Mouse (Mus musculus): Measurements from ENCODE around the gene Tnp2. TPM values are rescaled to one million over a fixed set of nuclear protein-coding genes. Genes with fewer than 3 reads are reported as not detected.

The Tnp2 gene
- total RNA-seq, 1 experiment: not detected

GRCm38 (mm10) chr16:10761182-10761581 lies 27.3 kb downstream of the Tnp2 start:
- in situ Hi-C loops (cut with MboI; ENCODE audit: low sequenced_read_pairs in 2 of 2, unreplicated experiment in 2 of 2): no loop called here
- Histone ChIP-seq H3K9ac (ENCODE audit: insufficient read depth, low read depth, low read length, poor library complexity, severe bottlenecking) (no peak overlapping the region), H3K36me3 (ENCODE audit: control insufficient read depth, insufficient read depth, low read length, poor library complexity, severe bottlenecking) (no peaks in the 10 kb centered on the region), H3K9me3 (ENCODE audit: control insufficient read depth, insufficient read depth, low read depth, low read length) (no peaks in the 10 kb centered on the region), H3K4me3 (ENCODE audit: insufficient read depth in 1 of 2, low read depth in 1 of 2, low read length in 2 of 2, poor library complexity in 1 of 2, severe bottlenecking in 1 of 2) (no peak overlapping the region), H3K27ac (ENCODE audit: insufficient read depth, low read depth, low read length, poor library complexity, severe bottlenecking) (no peak overlapping the region), H3K4me1 (ENCODE audit: control insufficient read depth in 2 of 2, insufficient read depth in 2 of 2, low read length in 2 of 2, poor library complexity in 1 of 2) (peaks cover 0 to 2% of the 10 kb centered on the region in 2 experiments; a peak in 2 of 4 replicates)
- DNase-seq (ENCODE audit: low read depth, low spot score): no peak
- no peak for TF ChIP-seq HCFC1 (IDR thresholded peaks at IDR 0.05; ENCODE audit: borderline replicate concordance, insufficient read depth, low read length)
- no peak for TF ChIP-seq ZNF384 (IDR thresholded peaks at IDR 0.05; ENCODE audit: low read depth, low read length)
- no peak for TF ChIP-seq MAFK (IDR thresholded peaks at IDR 0.05; ENCODE audit: insufficient read depth, low read depth, low read length)
- TF ChIP-seq ZC3H11A (IDR thresholded peaks at IDR 0.05; ENCODE audit: borderline replicate concordance, low read depth, low read length): no peak
- TF ChIP-seq CHD2 (IDR thresholded peaks at IDR 0.05; ENCODE audit: low read depth, low read length): no peak

GRCm38 (mm10) chr16:10756168-10756567 lies 32.3 kb downstream of the Tnp2 start:
- no peak overlapping the region for H3K9ac ChIP-seq (ENCODE audit: insufficient read depth, low read depth, low read length, poor library complexity, severe bottlenecking)
- no peaks in the 10 kb centered on the region; a peak in 1 of 4 replicates for H3K4me1 ChIP-seq (ENCODE audit: control insufficient read depth in 2 of 2, insufficient read depth in 2 of 2, low read length in 2 of 2, poor library complexity in 1 of 2)
- no peaks in the 10 kb centered on the region for H3K36me3 ChIP-seq (ENCODE audit: control insufficient read depth, insufficient read depth, low read length, poor library complexity, severe bottlenecking)
- no peak overlapping the region for H3K27ac ChIP-seq (ENCODE audit: insufficient read depth, low read depth, low read length, poor library complexity, severe bottlenecking)
- no peaks in the 10 kb centered on the region for H3K9me3 ChIP-seq (ENCODE audit: control insufficient read depth, insufficient read depth, low read depth, low read length)
- in situ Hi-C loops (cut with MboI; ENCODE audit: low sequenced_read_pairs in 2 of 2, unreplicated experiment in 2 of 2): no loop called here
- DNase-seq (ENCODE audit: low read depth, low spot score): no peak
- H3K4me3 ChIP-seq (ENCODE audit: insufficient read depth in 1 of 2, low read depth in 1 of 2, low read length in 2 of 2, poor library complexity in 1 of 2, severe bottlenecking in 1 of 2): no peak overlapping the region
- no peak for TF ChIP-seq ZC3H11A (IDR thresholded peaks at IDR 0.05; ENCODE audit: borderline replicate concordance, low read depth, low read length)
- no peak for TF ChIP-seq CHD2 (IDR thresholded peaks at IDR 0.05; ENCODE audit: low read depth, low read length)

- no peak for DNase-seq (ENCODE audit: low read depth, low spot score)
- no peaks in the 10 kb centered on the region; a peak in 1 of 4 replicates for H3K4me1 ChIP-seq (ENCODE audit: control insufficient read depth in 2 of 2, insufficient read depth in 2 of 2, low read length in 2 of 2, poor library complexity in 1 of 2)
- no peak overlapping the region for H3K9ac ChIP-seq (ENCODE audit: insufficient read depth, low read depth, low read length, poor library complexity, severe bottlenecking)
- no peak overlapping the region for H3K4me3 ChIP-seq (ENCODE audit: insufficient read depth in 1 of 2, low read depth in 1 of 2, low read length in 2 of 2, poor library complexity in 1 of 2, severe bottlenecking in 1 of 2)
- in situ Hi-C loops (cut with MboI; ENCODE audit: low sequenced_read_pairs in 2 of 2, unreplicated experiment in 2 of 2): no loop called here
- no peaks in the 10 kb centered on the region for H3K36me3 ChIP-seq (ENCODE audit: control insufficient read depth, insufficient read depth, low read length, poor library complexity, severe bottlenecking)
- H3K27ac ChIP-seq (ENCODE audit: insufficient read depth, low read depth, low read length, poor library complexity, severe bottlenecking): no peak overlapping the region
- no peaks in the 10 kb centered on the region for H3K9me3 ChIP-seq (ENCODE audit: control insufficient read depth, insufficient read depth, low read depth, low read length)
- no peak for TF ChIP-seq HCFC1 (IDR thresholded peaks at IDR 0.05; ENCODE audit: borderline replicate concordance, insufficient read depth, low read length)
- no peak for TF ChIP-seq ZC3H11A (IDR thresholded peaks at IDR 0.05; ENCODE audit: borderline replicate concordance, low read depth, low read length)
- TF ChIP-seq MAFK (IDR thresholded peaks at IDR 0.05; ENCODE audit: insufficient read depth, low read depth, low read length): no peak
- TF ChIP-seq CHD2 (IDR thresholded peaks at IDR 0.05; ENCODE audit: low read depth, low read length): no peak
- no peak for TF ChIP-seq ZNF384 (IDR thresholded peaks at IDR 0.05; ENCODE audit: low read depth, low read length)
Observed at GRCm38 (mm10) chr16:10754521-10755296, 33.8 kb downstream of the Tnp2 start.

GRCm38 (mm10) chr16:10749824-10750223 lies 38.6 kb downstream of the Tnp2 start:
- TF ChIP-seq HCFC1 (IDR thresholded peaks at IDR 0.05; ENCODE audit: borderline replicate concordance, insufficient read depth, low read length) (no peak), MAFK (IDR thresholded peaks at IDR 0.05; ENCODE audit: insufficient read depth, low read depth, low read length) (no peak), ZC3H11A (IDR thresholded peaks at IDR 0.05; ENCODE audit: borderline replicate concordance, low read depth, low read length) (no peak), CHD2 (IDR thresholded peaks at IDR 0.05; ENCODE audit: low read depth, low read length) (no peak), ZNF384 (IDR thresholded peaks at IDR 0.05; ENCODE audit: low read depth, low read length) (no peak)
- Histone ChIP-seq H3K9me3 (ENCODE audit: control insufficient read depth, insufficient read depth, low read depth, low read length) (no peaks in the 10 kb centered on the region), H3K4me3 (ENCODE audit: insufficient read depth in 1 of 2, low read depth in 1 of 2, low read length in 2 of 2, poor library complexity in 1 of 2, severe bottlenecking in 1 of 2) (no peak overlapping the region), H3K36me3 (ENCODE audit: control insufficient read depth, insufficient read depth, low read length, poor library complexity, severe bottlenecking) (no peaks in the 10 kb centered on the region), H3K9ac (ENCODE audit: insufficient read depth, low read depth, low read length, poor library complexity, severe bottlenecking) (no peak overlapping the region), H3K4me1 (ENCODE audit: control insufficient read depth in 2 of 2, insufficient read depth in 2 of 2, low read length in 2 of 2, poor library complexity in 1 of 2) (no peaks in the 10 kb centered on the region), H3K27ac (ENCODE audit: insufficient read depth, low read depth, low read length, poor library complexity, severe bottlenecking) (no peak overlapping the region)
- DNase-seq (ENCODE audit: low read depth, low spot score): no peak
- in situ Hi-C loops (cut with MboI; ENCODE audit: low sequenced_read_pairs in 2 of 2, unreplicated experiment in 2 of 2): no loop called here
